Mouse (Mus musculus) kidney, adult 2 months (tissue): ENCODE data around the gene Ddx49.

Experiments
- CTCF ChIP-seq: fragments of 200-500 bp; conservative IDR thresholded peaks from 2 replicates; pipeline ENCODE4 v1.5.1; 2011; ENCODE audit warnings: low read depth, mild to moderate bottlenecking, control low read depth, low read length, moderate library complexity, mixed read lengths; ENCODE audit not compliant: insufficient read depth, insufficient read length
- POLR2A ChIP-seq: fragments of 200-500 bp; IDR thresholded peaks from one replicate; pipeline ENCODE4 v1.6.1; 2011; ENCODE audit warnings: low read depth, low read length, control low read depth

DNA sequence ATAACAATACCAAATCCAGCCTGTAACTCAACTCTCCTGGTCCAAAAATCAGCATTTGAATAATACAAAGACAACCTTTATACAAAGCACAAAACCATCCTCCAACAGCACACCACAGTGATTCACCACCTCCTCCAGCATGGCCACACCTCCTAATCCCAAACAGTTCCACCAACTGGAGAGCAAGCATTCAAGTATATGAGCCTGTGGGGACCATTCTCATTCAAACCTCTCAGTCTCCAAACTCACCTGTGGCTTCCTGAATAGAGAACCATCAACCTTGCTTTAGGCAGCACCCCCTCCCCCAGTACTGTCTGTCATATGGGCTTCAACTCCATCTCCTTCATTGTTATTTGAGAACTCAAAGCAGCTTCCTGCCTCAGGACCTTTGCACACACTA is 27.9 kb downstream of the Ddx49 start:
- TF ChIP-seq CTCF = no peak
- TF ChIP-seq POLR2A = no peak
